Mouse (Mus musculus) heart, adult 2 months (tissue): ENCODE data around the gene Gm11037. TPM values are rescaled to one million over a fixed set of nuclear protein-coding genes. Genes with fewer than 3 reads are reported as not detected.

Experiments
- DNase-seq, 2 experiments: peaks; one replicate each; pipeline ENCODE4 v3.0.0; 2021
- H3K27ac ChIP-seq: fragments of 200-600 bp; 2 replicates; pipeline ENCODE4 v1.8.1; 2022
- H3K27me3 ChIP-seq: fragments of 200-500 bp; 2 replicates; pipeline ENCODE4 v1.6.1; 2012; ENCODE audit warnings: mild to moderate bottlenecking, low read length, inconsistent platforms, mixed read lengths; ENCODE audit not compliant: control insufficient read depth, insufficient read depth
- H3K36me3 ChIP-seq: fragments of 200-500 bp; 2 replicates; pipeline ENCODE4 v1.6.1; 2012; ENCODE audit warnings: low read length, inconsistent platforms; ENCODE audit not compliant: control insufficient read depth, insufficient read depth
- H3K4me1 ChIP-seq: fragments of 200-500 bp; 2 replicates; pipeline ENCODE4 v1.6.1; 2011; ENCODE audit warnings: low read length; ENCODE audit not compliant: control insufficient read depth, insufficient read depth
- H3K4me3 ChIP-seq: fragments of 200-600 bp; 2 replicates; pipeline ENCODE4 v1.8.1; 2022
- H3K79me2 ChIP-seq: fragments of 200-500 bp; replicated peaks from 2 replicates; pipeline ENCODE4 v1.6.1; 2012; ENCODE audit warnings: mild to moderate bottlenecking, inconsistent platforms, low read length, moderate library complexity, mixed read lengths; ENCODE audit not compliant: control insufficient read depth, insufficient read depth
- H3K9ac ChIP-seq: fragments of 200-500 bp; 2 replicates; pipeline ENCODE4 v1.6.1; 2012; ENCODE audit warnings: low read depth, mild to moderate bottlenecking, control low read depth, inconsistent platforms, low read length, mixed read lengths
- CTCF ChIP-seq: fragments of 200-600 bp; IDR thresholded peaks from 2 replicates; pipeline ENCODE4 v1.8.1; 2022; ENCODE audit warnings: antibody characterized with exemption, mild to moderate bottlenecking, moderate library complexity
- EP300 ChIP-seq: fragments of 200-500 bp; IDR thresholded peaks from 2 replicates; pipeline ENCODE4 v1.6.1; 2011; ENCODE audit warnings: low read depth, low read length, control low read depth; ENCODE audit not compliant: insufficient read depth
- POLR2A ChIP-seq: fragments of 200-500 bp; IDR thresholded peaks from 2 replicates; pipeline ENCODE4 v1.6.1; 2011; ENCODE audit warnings: mild to moderate bottlenecking, low read depth, low read length, control low read depth; ENCODE audit not compliant: insufficient read depth
- WGBS: fragments of 180-500 bp; shearing (Covaris S2); methylation state at CpG from one replicate; pipeline ENCODE4 v1.1.7; 2018; 5-methylcytosine and 5-hydroxymethylcytosine counted together
- intact Hi-C: fragments of 180-260 bp; cut with DNase I; formaldehyde crosslinking; loops from one replicate; pipeline ENCODE4 v1.15.1; 2025
- polyA plus RNA-seq: library from polyadenylated mRNA; depleted of rRNA; stranded (reverse); fragments of >200 nt; gene quantifications from 2 replicates; pipeline ENCODE4 v1.2.3, GENCODE M21; 2012
- total RNA-seq, 2 experiments: library from RNA; stranded (reverse); gene quantifications; 2 replicates each; pipeline ENCODE4 v1.2.3; 2021

Gm11037 gene
- total and polyA plus RNA-seq, 3 experiments: not detected

GRCm38 (mm10) chr2:131160671-131161111, 27.4 kb downstream of the Gm11037 start:
- peak overlapping the region; percentile 88 for H3K27ac ChIP-seq
- H3K27me3 ChIP-seq: no peaks in the 10 kb centered on the region
- no peaks in the 10 kb centered on the region for H3K79me2 ChIP-seq
- DNase-seq: peak in 1 of 2 experiments; percentile 54
- H3K4me1 ChIP-seq: no peaks in the 10 kb centered on the region; the same call in 1 of the 2 replicates
- H3K36me3 ChIP-seq: no peaks in the 10 kb centered on the region
- peak overlapping the region; percentile 61 for H3K9ac ChIP-seq
- intact Hi-C loops: loop anchor here (1.0 to 5.0 kb wide), 4 partner anchors 11 to 198 kb away; no protein-coding TSS in a partner anchor
- H3K4me3 ChIP-seq: peak overlapping the region; percentile 81
- WGBS: under 1% methylated on average over 17 of the region's 17 CpGs
- TF ChIP-seq CTCF (peak; percentile 68), EP300 (no peak)

GRCm38 (mm10) chr2:131163924-131164323, 30.6 kb downstream of the Gm11037 start:
- H3K27me3 ChIP-seq: no peaks in the 10 kb centered on the region
- H3K4me3 ChIP-seq: no peak overlapping the region
- H3K4me1 ChIP-seq: no peaks in the 10 kb centered on the region; the same call in 1 of the 2 replicates
- no peaks in the 10 kb centered on the region for H3K79me2 ChIP-seq
- TF ChIP-seq CTCF (no peak), EP300 (no peak), POLR2A (no peak)
- DNase-seq: no peak
- 76% methylated on average over 7 of the region's 7 CpGs for WGBS
- no peak overlapping the region for H3K9ac ChIP-seq
- H3K36me3 ChIP-seq: no peaks in the 10 kb centered on the region
- no peak overlapping the region for H3K27ac ChIP-seq
- intact Hi-C loops: loop anchor here (5.0 kb wide), 2 partner anchors 88 to 202 kb away; no protein-coding TSS in a partner anchor

GRCm38 (mm10) chr2:131166172-131166571, 32.9 kb downstream of the Gm11037 start:
- no peak for DNase-seq
- Histone ChIP-seq H3K27me3 (no peaks in the 10 kb centered on the region), H3K9ac (no peak overlapping the region), H3K27ac (no peak overlapping the region), H3K36me3 (no peaks in the 10 kb centered on the region), H3K79me2 (no peaks in the 10 kb centered on the region), H3K4me1 (no peaks in the 10 kb centered on the region), H3K4me3 (no peak overlapping the region)
- 90% methylated on average over 2 of the region's 2 CpGs for WGBS
- no peak for TF ChIP-seq EP300
- TF ChIP-seq POLR2A: no peak
- no peak for TF ChIP-seq CTCF
- intact Hi-C loops: no loop called here

GRCm38 (mm10) chr2:131167984-131168383, 34.7 kb downstream of the Gm11037 start:
- H3K79me2 ChIP-seq: no peaks in the 10 kb centered on the region
- H3K4me1 ChIP-seq: no peaks in the 10 kb centered on the region
- H3K9ac ChIP-seq: no peak overlapping the region
- no peak overlapping the region for H3K27ac ChIP-seq
- no peak for DNase-seq
- intact Hi-C loops: no loop called here
- no peak overlapping the region for H3K4me3 ChIP-seq
- 56% methylated on average over 6 of the region's 6 CpGs for WGBS
- H3K36me3 ChIP-seq: no peaks in the 10 kb centered on the region
- no peak for TF ChIP-seq POLR2A
- H3K27me3 ChIP-seq: no peaks in the 10 kb centered on the region

- no peak overlapping the region for H3K9ac ChIP-seq
- intact Hi-C loops: no loop called here
- H3K27ac ChIP-seq: no peak overlapping the region
- no peaks in the 10 kb centered on the region for H3K27me3 ChIP-seq
- TF ChIP-seq POLR2A (no peak), EP300 (no peak), CTCF (no peak)
- H3K4me1 ChIP-seq: no peaks in the 10 kb centered on the region
- 83% methylated on average over 1 of the region's 1 CpGs for WGBS
- H3K79me2 ChIP-seq: no peaks in the 10 kb centered on the region
- no peaks in the 10 kb centered on the region for H3K36me3 ChIP-seq
- no peak for DNase-seq
- H3K4me3 ChIP-seq: no peak overlapping the region
Observed at GRCm38 (mm10) chr2:131168914-131169313, 35.6 kb downstream of the Gm11037 start.

GRCm38 (mm10) chr2:131170936-131171335, 37.6 kb downstream of the Gm11037 start:
- WGBS: 57% methylated on average over 9 of the region's 9 CpGs
- Histone ChIP-seq H3K36me3 (no peaks in the 10 kb centered on the region), H3K9ac (no peak overlapping the region), H3K27me3 (no peaks in the 10 kb centered on the region), H3K27ac (no peak overlapping the region), H3K4me1 (peaks cover 3% of the 10 kb centered on the region; the same call in 1 of the 2 replicates), H3K79me2 (no peaks in the 10 kb centered on the region), H3K4me3 (peak overlapping the region; percentile 38; the same call in 1 of the 2 replicates)
- intact Hi-C loops: loop anchor here (1.0 to 10.0 kb wide), 2 partner anchors 11 to 336 kb away; partner anchors contain the start of gene 1700037H04Rik
- no peak for DNase-seq
- TF ChIP-seq EP300 (no peak), CTCF (no peak), POLR2A (no peak)
